Mouse (Mus musculus): ENCODE measurements at regions not wholly inside any gene's neighbourhood (a gene's known extent, or its start where the extent isn't known, plus 50 kb on each side); places are given as distances from the start of the nearest gene placed in this dataset.

DNA sequence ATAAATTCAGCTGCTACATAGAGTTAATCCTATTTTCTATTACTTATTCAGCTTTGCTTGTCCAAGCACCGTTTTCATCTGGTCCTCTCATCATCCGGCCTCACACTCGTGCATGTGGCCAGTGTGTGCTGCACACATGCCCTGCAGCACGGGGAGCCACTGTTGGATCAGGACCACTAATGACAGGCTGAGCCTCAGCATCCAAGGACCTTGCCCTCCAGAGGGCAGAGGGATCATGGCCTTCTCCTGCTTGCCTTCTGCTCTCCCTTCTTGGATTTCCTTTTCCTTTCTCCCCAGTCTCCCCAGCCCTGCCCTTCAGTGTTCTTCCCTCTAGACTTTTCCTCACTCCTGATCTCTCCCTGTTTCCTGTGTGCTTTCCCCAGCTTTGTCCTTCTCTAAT lies 776.1 kb upstream of the Car8 start:
- Histone ChIP-seq H3K27me3 (replicated peaks; ENCODE audit: control insufficient read depth, insufficient read depth, low read length) (no peaks in the 10 kb centered on the region), H3K4me2 (ENCODE audit: low read length) (no peak overlapping the region), H3K9ac (ENCODE audit: low read length) (no peak overlapping the region), H3K4me1 (ENCODE audit: control insufficient read depth, insufficient read depth, low read length) (peaks cover 40% of the 10 kb centered on the region), H3K27ac (ENCODE audit: low read depth, low read length) (no peak overlapping the region), H3K4me3 (ENCODE audit: low read depth, low read length) (no peak overlapping the region), H3K36me3 (ENCODE audit: control insufficient read depth, insufficient read depth, low read length) (no peaks in the 10 kb centered on the region), H3K9me3 (replicated peaks; ENCODE audit: control insufficient read depth, low read length) (no peaks in the 10 kb centered on the region)
- no peak for ATAC-seq
- no peak for DNase-seq (ENCODE audit: low spot score)
- WGBS, result 73% methylated on average over 4 of the region's 4 CpGs

DNA sequence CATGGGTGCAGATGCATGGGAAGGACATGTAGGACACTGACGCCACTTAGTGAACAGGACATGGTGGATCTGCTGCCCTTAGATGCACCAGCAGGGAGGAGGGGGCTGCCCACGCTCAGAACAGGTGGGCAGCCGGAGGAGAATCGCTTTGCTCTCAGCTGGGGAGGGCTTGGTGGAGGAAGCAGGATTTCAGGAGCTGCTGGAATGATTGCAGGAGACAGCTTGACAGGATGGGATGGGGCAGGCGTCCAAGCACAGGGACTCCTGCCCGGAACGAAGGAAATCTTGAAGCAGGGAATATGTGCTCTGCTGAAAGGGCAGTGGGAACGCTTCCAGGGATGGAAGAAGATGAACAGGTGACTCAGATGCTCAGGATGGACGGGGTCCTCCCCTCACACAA lies 773.9 kb upstream of the Car8 start:
- DNase-seq (ENCODE audit: low spot score) (no peak), ATAC-seq (no peak)
- Histone ChIP-seq H3K4me3 (ENCODE audit: low read depth, low read length) (no peak overlapping the region), H3K36me3 (ENCODE audit: control insufficient read depth, insufficient read depth, low read length) (no peaks in the 10 kb centered on the region), H3K4me1 (ENCODE audit: control insufficient read depth, insufficient read depth, low read length) (peaks cover 45% of the 10 kb centered on the region), H3K4me2 (ENCODE audit: low read length) (no peak overlapping the region), H3K9ac (ENCODE audit: low read length) (no peak overlapping the region), H3K27ac (ENCODE audit: low read depth, low read length) (no peak overlapping the region), H3K9me3 (replicated peaks; ENCODE audit: control insufficient read depth, low read length) (no peaks in the 10 kb centered on the region), H3K27me3 (replicated peaks; ENCODE audit: control insufficient read depth, insufficient read depth, low read length) (no peaks in the 10 kb centered on the region)
- 53% methylated on average over 9 of the region's 9 CpGs for WGBS

DNA sequence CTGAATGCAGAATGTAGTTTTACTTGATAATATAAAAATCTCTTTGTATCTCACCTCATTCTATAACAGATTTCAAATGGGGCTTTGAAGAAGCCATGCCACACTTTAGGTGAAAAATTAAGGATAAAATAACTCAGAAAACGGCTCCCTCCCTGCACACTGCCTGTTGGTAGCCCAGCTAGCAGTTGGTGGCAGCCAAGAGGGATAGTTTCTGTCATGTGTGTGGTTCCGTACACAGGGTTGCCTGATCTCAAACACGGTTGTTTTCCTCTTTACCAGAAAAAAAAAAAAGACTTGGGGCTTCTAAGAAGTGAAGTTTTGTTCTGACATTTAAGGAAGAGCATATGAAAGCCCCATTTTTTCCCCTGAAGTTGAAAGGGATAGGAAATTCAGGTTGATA lies 773.1 kb upstream of the Car8 start:
- Histone ChIP-seq H3K4me1 (ENCODE audit: control insufficient read depth, insufficient read depth, low read length) (peaks cover 45% of the 10 kb centered on the region), H3K9me3 (replicated peaks; ENCODE audit: control insufficient read depth, low read length) (no peaks in the 10 kb centered on the region), H3K27me3 (replicated peaks; ENCODE audit: control insufficient read depth, insufficient read depth, low read length) (no peaks in the 10 kb centered on the region), H3K36me3 (ENCODE audit: control insufficient read depth, insufficient read depth, low read length) (no peaks in the 10 kb centered on the region), H3K27ac (ENCODE audit: low read depth, low read length) (peak overlapping the region; percentile 78; the same call in 1 of the 2 replicates), H3K9ac (ENCODE audit: low read length) (no peak overlapping the region), H3K4me2 (ENCODE audit: low read length) (no peak overlapping the region), H3K4me3 (ENCODE audit: low read depth, low read length) (no peak overlapping the region)
- ATAC-seq (no peak), DNase-seq (ENCODE audit: low spot score) (no peak)
- WGBS, result 44% methylated on average over 3 of the region's 3 CpGs

DNA sequence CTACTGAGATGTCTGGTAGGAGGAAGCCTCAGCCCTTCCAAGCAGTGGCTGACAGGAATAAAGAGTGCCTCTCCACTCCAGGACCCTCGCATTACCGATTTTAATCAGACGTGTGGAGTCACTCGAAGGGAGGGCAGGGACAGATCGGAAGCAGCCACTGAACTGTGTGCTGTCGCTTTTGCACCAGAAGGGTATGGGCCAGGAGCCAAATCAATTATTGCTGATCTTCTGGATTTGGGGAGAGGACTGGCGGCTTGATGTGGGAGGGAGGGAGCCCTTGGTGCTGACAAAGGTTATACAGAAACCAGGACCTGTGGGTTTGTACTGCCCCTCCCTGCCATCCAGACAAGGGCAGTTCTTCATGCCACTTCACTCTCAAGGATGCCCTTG lies 772.3 kb upstream of the Car8 start:
- peak overlapping the region; percentile 37; the same call in 1 of the 2 replicates for H3K9ac ChIP-seq (ENCODE audit: low read length)
- peak overlapping the region; percentile 78 for H3K27ac ChIP-seq (ENCODE audit: low read depth, low read length)
- no peaks in the 10 kb centered on the region for H3K9me3 ChIP-seq (replicated peaks; ENCODE audit: control insufficient read depth, low read length)
- peaks cover 42% of the 10 kb centered on the region for H3K4me1 ChIP-seq (ENCODE audit: control insufficient read depth, insufficient read depth, low read length)
- H3K27me3 ChIP-seq (replicated peaks; ENCODE audit: control insufficient read depth, insufficient read depth, low read length), result no peaks in the 10 kb centered on the region
- DNase-seq (ENCODE audit: low spot score) (peak; percentile 93), ATAC-seq (peak; percentile 86)
- no peak overlapping the region for H3K4me3 ChIP-seq (ENCODE audit: low read depth, low read length)
- WGBS, result under 1% methylated on average over 7 of the region's 7 CpGs
- H3K4me2 ChIP-seq (ENCODE audit: low read length), result peak overlapping the region; percentile 37
- no peaks in the 10 kb centered on the region for H3K36me3 ChIP-seq (ENCODE audit: control insufficient read depth, insufficient read depth, low read length)

DNA sequence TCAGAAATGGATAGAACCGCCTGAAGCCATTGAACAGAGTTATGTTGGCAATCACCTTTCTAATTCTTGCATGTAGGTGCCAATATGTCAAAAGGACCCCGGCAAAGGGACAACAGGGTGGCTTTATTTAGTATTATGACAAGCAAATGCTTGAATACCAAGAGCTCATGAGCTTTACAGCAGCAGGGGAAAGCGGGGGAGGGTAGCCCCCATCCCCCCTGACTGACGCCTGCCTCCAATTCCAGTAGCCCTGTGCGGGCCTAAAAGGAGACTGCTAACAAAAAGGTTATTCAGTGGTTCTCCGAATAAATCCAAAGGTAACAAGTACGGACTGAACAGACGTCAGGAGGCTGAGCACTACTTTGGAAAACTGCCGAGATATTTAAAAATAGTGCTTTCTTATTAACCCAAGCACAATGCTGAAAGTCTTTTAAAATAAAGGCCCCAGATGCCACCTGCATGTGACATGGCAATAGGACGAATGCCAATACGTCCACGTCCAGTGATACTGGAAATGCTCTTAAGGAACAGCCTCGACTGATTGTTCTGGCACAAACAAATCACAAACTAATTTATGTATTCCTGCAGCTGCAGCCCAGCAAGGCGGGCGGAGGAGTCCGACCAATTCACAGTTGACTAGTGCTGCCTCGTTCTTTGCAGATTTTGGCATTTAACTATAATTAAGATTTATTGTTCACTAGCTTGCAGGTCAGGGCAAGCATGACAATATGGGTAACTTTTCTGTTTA lies 771.7 kb upstream of the Car8 start:
- H3K4me2 ChIP-seq (ENCODE audit: low read length), result peak overlapping the region; percentile 37
- 6% methylated on average over 17 of the region's 17 CpGs for WGBS
- peak; percentile 94 for DNase-seq (ENCODE audit: low spot score)
- H3K9ac ChIP-seq (ENCODE audit: low read length), result peak overlapping the region; percentile 37; the same call in 1 of the 2 replicates
- H3K27ac ChIP-seq (ENCODE audit: low read depth, low read length), result peak overlapping the region; percentile 78
- H3K36me3 ChIP-seq (ENCODE audit: control insufficient read depth, insufficient read depth, low read length), result no peaks in the 10 kb centered on the region
- ATAC-seq, result peak; percentile 86
- no peaks in the 10 kb centered on the region for H3K27me3 ChIP-seq (replicated peaks; ENCODE audit: control insufficient read depth, insufficient read depth, low read length)
- H3K4me1 ChIP-seq (ENCODE audit: control insufficient read depth, insufficient read depth, low read length), result peaks cover 40% of the 10 kb centered on the region
- H3K4me3 ChIP-seq (ENCODE audit: low read depth, low read length), result no peak overlapping the region
- no peaks in the 10 kb centered on the region for H3K9me3 ChIP-seq (replicated peaks; ENCODE audit: control insufficient read depth, low read length)

DNA sequence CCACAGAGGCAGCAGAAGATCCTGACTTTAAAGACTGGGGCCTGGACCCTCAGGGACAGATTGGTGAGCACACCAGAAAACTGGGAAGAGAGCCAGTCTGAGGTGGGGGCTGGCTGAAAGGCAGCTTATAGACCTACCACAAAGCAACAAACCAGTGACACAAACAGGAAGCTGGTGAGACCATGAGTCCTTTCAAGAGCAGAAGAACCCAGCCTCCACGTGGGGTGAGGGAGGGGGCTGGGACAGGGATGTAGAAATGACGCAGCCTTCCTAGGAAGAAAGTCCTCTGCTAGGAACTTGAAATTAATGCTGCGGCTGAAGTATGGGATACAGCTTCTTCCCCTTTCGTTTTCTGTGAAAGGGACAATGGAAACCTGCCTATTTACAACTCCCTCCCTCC lies 770.8 kb upstream of the Car8 start:
- WGBS, result 25% methylated on average over 4 of the region's 4 CpGs
- peak overlapping the region; percentile 37; the same call in 1 of the 2 replicates for H3K4me2 ChIP-seq (ENCODE audit: low read length)
- no peaks in the 10 kb centered on the region for H3K27me3 ChIP-seq (replicated peaks; ENCODE audit: control insufficient read depth, insufficient read depth, low read length)
- no peaks in the 10 kb centered on the region for H3K36me3 ChIP-seq (ENCODE audit: control insufficient read depth, insufficient read depth, low read length)
- no peak for ATAC-seq
- H3K9ac ChIP-seq (ENCODE audit: low read length), result no peak overlapping the region
- H3K9me3 ChIP-seq (replicated peaks; ENCODE audit: control insufficient read depth, low read length), result no peaks in the 10 kb centered on the region
- H3K4me1 ChIP-seq (ENCODE audit: control insufficient read depth, insufficient read depth, low read length), result peaks cover 37% of the 10 kb centered on the region
- H3K27ac ChIP-seq (ENCODE audit: low read depth, low read length), result peak overlapping the region; percentile 71
- H3K4me3 ChIP-seq (ENCODE audit: low read depth, low read length), result no peak overlapping the region
- peak; percentile 63 for DNase-seq (ENCODE audit: low spot score)

DNA sequence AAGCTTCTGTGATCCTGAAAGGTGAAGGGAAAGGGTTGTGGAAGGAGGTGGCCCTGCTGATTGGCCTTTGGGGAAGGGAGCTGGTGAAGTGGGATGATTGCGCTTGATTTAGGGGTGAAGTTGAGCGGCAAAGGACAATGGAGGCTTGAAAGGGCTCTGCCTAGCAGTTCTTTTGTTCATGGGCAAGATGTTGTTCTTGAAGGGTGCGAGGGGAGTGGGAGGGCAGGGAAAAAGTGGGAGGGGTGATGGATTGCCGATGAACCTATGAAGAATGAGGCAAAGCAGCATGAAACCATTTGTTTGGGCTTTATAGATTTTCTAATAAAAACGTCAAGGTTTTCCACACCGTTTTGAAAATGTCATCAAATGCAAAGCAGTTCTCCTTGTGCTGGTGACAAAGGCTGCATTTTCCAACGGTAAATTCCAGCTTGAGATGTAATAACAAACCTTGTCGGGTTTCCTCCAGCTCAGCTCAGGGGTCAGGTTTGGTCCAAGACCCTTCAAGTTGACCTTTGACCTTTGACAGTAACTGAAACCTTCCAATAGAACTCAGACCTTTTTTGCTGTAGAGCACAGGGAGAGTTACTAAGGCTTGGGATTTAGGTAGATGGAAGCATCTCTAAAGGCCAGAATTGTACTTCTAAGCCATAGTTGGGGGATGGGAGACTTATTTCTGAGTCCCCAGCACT lies 767.2 kb upstream of the Car8 start:
- DNase-seq (ENCODE audit: low spot score) (no peak), ATAC-seq (no peak)
- Histone ChIP-seq H3K36me3 (ENCODE audit: control insufficient read depth, insufficient read depth, low read length) (no peaks in the 10 kb centered on the region), H3K9me3 (replicated peaks; ENCODE audit: control insufficient read depth, low read length) (no peaks in the 10 kb centered on the region), H3K4me3 (ENCODE audit: low read depth, low read length) (no peak overlapping the region), H3K4me1 (ENCODE audit: control insufficient read depth, insufficient read depth, low read length) (peaks cover 18% of the 10 kb centered on the region), H3K27me3 (replicated peaks; ENCODE audit: control insufficient read depth, insufficient read depth, low read length) (no peaks in the 10 kb centered on the region), H3K9ac (ENCODE audit: low read length) (no peak overlapping the region), H3K27ac (ENCODE audit: low read depth, low read length) (no peak overlapping the region), H3K4me2 (ENCODE audit: low read length) (no peak overlapping the region)
- WGBS, result 11% methylated on average over 8 of the region's 8 CpGs

DNA sequence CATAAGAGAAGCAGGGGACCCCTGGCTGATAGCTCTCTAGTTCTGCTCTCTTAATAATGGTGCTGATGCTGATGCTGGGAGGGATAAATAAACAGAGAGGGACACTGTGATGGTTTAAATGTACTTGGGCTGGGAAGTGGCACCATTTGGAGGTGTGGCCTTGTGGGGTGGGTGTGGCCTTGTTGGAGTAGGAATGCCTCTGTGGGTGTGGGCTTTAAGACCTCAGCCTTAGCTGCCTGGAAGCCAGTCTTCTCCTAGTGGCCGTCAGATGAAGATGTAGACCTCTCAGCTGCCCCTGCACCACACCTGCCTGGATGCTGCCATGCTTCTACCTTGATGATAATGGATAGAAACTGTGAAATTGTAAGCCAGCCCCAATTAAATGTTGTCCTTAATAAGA lies 765.0 kb upstream of the Car8 start:
- Histone ChIP-seq H3K4me2 (ENCODE audit: low read length) (no peak overlapping the region), H3K9me3 (replicated peaks; ENCODE audit: control insufficient read depth, low read length) (no peaks in the 10 kb centered on the region), H3K27me3 (replicated peaks; ENCODE audit: control insufficient read depth, insufficient read depth, low read length) (no peaks in the 10 kb centered on the region), H3K36me3 (ENCODE audit: control insufficient read depth, insufficient read depth, low read length) (no peaks in the 10 kb centered on the region), H3K27ac (ENCODE audit: low read depth, low read length) (no peak overlapping the region), H3K4me1 (ENCODE audit: control insufficient read depth, insufficient read depth, low read length) (peaks cover 8% of the 10 kb centered on the region), H3K4me3 (ENCODE audit: low read depth, low read length) (no peak overlapping the region), H3K9ac (ENCODE audit: low read length) (no peak overlapping the region)
- DNase-seq (ENCODE audit: low spot score), result no peak
- WGBS, result 75% methylated on average over 1 of the region's 1 CpGs
- ATAC-seq, result no peak

DNA sequence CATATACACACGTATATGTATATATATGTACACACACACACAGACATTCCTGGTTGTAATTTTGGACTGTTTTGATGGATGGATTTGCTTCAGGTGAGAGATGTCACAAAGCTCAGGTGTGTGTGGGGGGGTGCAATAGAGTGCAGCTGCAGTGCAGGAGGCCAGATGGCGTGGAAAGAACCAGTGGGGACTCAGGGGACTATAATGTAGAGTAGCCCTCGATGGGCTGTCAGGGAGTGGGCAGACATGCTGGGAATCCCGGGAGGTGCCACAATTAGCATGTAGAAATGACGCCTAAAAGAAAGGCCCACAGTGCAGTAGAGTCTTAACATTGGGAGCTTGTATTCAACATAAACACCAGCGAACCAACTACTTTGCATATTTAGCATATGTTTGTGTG lies 763.5 kb upstream of the Car8 start:
- Histone ChIP-seq H3K9me3 (replicated peaks; ENCODE audit: control insufficient read depth, low read length) (no peaks in the 10 kb centered on the region), H3K36me3 (ENCODE audit: control insufficient read depth, insufficient read depth, low read length) (no peaks in the 10 kb centered on the region), H3K4me3 (ENCODE audit: low read depth, low read length) (no peak overlapping the region), H3K9ac (ENCODE audit: low read length) (no peak overlapping the region), H3K4me1 (ENCODE audit: control insufficient read depth, insufficient read depth, low read length) (peaks cover 8% of the 10 kb centered on the region), H3K4me2 (ENCODE audit: low read length) (no peak overlapping the region), H3K27ac (ENCODE audit: low read depth, low read length) (no peak overlapping the region), H3K27me3 (replicated peaks; ENCODE audit: control insufficient read depth, insufficient read depth, low read length) (no peaks in the 10 kb centered on the region)
- DNase-seq (ENCODE audit: low spot score) (no peak), ATAC-seq (0 out of 2 replicates have a peak, but pooled peaks have one; percentile 20)
- WGBS, result 63% methylated on average over 6 of the region's 6 CpGs
